Mouse (Mus musculus) cortical plate, adult 2 months (tissue): ENCODE measurements around the gene Stxbp5l. TPM values are rescaled to one million over a fixed set of nuclear protein-coding genes. Genes with fewer than 3 reads are reported as not detected.

Experiments used
- H3K27ac ChIP-seq: fragments of 200-500 bp; 2 replicates; pipeline ENCODE4 v1.5.1; 2012; ENCODE audit warnings: low read length, control low read depth, inconsistent platforms; ENCODE audit not compliant: insufficient read depth
- H3K4me1 ChIP-seq: fragments of 200-500 bp; 2 replicates; pipeline ENCODE4 v1.6.1; 2011; ENCODE audit warnings: low read length; ENCODE audit not compliant: control insufficient read depth, insufficient read depth
- H3K4me3 ChIP-seq: fragments of 200-500 bp; 2 replicates; pipeline ENCODE4 v1.5.1; 2011; ENCODE audit warnings: mild to moderate bottlenecking, low read length, control low read depth; ENCODE audit not compliant: insufficient read depth
- CTCF ChIP-seq: fragments of 200-500 bp; IDR thresholded peaks from 2 replicates; pipeline ENCODE4 v1.5.1; 2011; ENCODE audit warnings: mild to moderate bottlenecking, control low read depth, low read length; ENCODE audit not compliant: insufficient read depth; ENCODE audit errors: extremely low read depth
- POLR2A ChIP-seq: fragments of 200-500 bp; IDR thresholded peaks from 2 replicates; pipeline ENCODE4 v1.6.1; 2011; ENCODE audit warnings: mild to moderate bottlenecking, low read length, control low read depth; ENCODE audit not compliant: insufficient read depth; ENCODE audit errors: extremely low read depth
- polyA plus RNA-seq: library from polyadenylated mRNA; depleted of rRNA; stranded (reverse); fragments of >200 nt; gene quantifications from 2 replicates; pipeline ENCODE4 v1.2.3, GENCODE M21; 2012; rRNA removed

The Stxbp5l gene
- polyA plus RNA-seq, 1 experiment: 15.5 TPM

GRCm38 (mm10) chr16:37109285-37109684, 275.5 kb downstream of the Stxbp5l start:
- Histone ChIP-seq H3K4me1 (peaks cover 2% of the 10 kb centered on the region), H3K27ac (no peak overlapping the region), H3K4me3 (no peak overlapping the region)
- TF ChIP-seq CTCF (peak; percentile 67), POLR2A (no peak)

DNA sequence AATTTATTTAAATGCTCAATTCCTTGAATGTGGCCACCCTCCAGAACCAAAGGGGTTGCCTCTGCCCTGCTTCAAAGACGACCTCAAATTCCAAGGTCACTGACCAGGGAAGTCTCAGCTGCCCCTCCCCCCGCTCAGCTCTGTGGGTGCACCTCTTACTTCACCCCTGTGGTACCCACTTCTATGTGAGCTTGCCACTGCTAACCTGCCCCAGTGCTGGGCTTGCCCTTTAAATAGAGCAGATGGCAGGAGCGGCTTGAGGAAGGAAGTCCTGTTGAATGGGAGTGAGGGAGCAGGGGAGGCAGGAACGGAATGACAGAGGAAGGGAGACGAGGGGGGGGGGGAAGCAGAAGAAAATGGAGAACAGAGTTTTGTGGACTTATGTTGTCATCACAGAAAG, 276.0 kb downstream of the Stxbp5l start:
- H3K27ac ChIP-seq: no peak overlapping the region
- TF ChIP-seq CTCF: no peak
- TF ChIP-seq POLR2A: no peak
- H3K4me1 ChIP-seq: peaks cover 2% of the 10 kb centered on the region
- H3K4me3 ChIP-seq: no peak overlapping the region

- Histone ChIP-seq H3K4me1 (no peaks in the 10 kb centered on the region; the same call in 1 of the 2 replicates), H3K27ac (no peak overlapping the region), H3K4me3 (no peak overlapping the region)
- TF ChIP-seq POLR2A: no peak
- TF ChIP-seq CTCF: no peak
These were observed 290.5 kb downstream of the Stxbp5l start for GRCm38 (mm10) chr16:37094169-37094833.

DNA sequence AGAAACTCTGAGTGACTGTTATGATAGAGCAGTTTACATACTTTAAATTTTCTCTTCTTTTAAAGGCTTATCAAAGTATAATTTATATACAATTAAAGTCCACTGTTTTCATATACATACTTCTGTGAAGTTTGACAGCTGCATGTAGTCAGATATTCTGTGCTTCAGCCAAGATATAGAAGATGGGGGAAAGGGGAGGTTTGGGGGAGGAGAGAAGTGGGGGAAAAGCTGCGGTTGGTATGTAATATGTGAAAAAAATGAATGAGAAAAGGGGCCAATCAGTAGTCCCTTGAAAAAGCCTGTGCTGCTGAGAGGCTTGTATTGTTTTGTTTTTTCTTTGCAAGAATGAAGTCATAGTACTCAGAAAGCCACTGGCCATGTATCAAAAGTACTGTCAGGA, 295.1 kb downstream of the Stxbp5l start:
- Histone ChIP-seq H3K4me3 (no peak overlapping the region), H3K27ac (0 out of 2 replicates have a peak overlapping the region, but pooled peaks have one; percentile 81), H3K4me1 (no peaks in the 10 kb centered on the region; the same call in 1 of the 2 replicates)
- TF ChIP-seq CTCF (no peak), POLR2A (no peak)

DNA sequence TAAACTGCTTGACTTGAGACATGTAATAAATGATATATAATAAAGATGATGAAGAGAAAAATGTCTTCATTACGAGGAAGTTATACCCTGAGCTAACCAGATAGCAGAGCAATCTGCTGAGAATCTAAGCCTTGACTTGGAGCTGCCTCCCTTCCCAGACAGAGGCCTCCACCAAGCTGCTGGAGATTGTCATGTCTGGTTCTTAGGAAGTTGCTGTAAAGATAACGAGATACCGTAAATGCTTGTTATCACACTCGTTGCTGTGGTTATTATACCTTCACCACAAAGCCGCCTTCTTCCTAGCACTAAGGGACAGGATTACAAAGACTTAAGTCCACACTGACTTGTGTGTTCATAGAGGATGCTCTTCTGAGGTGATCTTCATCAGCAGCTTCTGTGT, 312.4 kb downstream of the Stxbp5l start:
- Histone ChIP-seq H3K4me1 (no peaks in the 10 kb centered on the region), H3K4me3 (no peak overlapping the region), H3K27ac (no peak overlapping the region)
- TF ChIP-seq CTCF (no peak), POLR2A (no peak)

Other genes with a start within 250 kb of the Stxbp5l start
- 12.6 and 13.2 TPM in 2 replicates for gene Gtf2e1, start 154.8 kb upstream of the Stxbp5l start, polyA plus RNA-seq
- 7.7 and 7.9 TPM in 2 replicates for gene Rabl3, start 154.9 kb upstream of the Stxbp5l start, polyA plus RNA-seq
- 0.06 TPM in 1 of 2 replicates, not detected in the other for gene Hgd, start 195.2 kb upstream of the Stxbp5l start, polyA plus RNA-seq